Mouse (Mus musculus): ENCODE data around the gene Arid2. TPM values are rescaled to one million over a fixed set of nuclear protein-coding genes. Genes with fewer than 3 reads are reported as not detected.

Arid2 gene
- polyA plus RNA-seq, 1 experiment, result 5.9 TPM

GRCm38 (mm10) chr15:96270272-96270880 is 16.9 kb upstream of the Arid2 start:
- Histone ChIP-seq H3K9me3 (peaks cover 47% of the 10 kb centered on the region), H3K27me3 (replicated peaks) (no peaks in the 10 kb centered on the region), H3K36me3 (replicated peaks; ENCODE audit: low read length) (peaks cover 90% of the 10 kb centered on the region), H3K4me1 (peaks cover 59% of the 10 kb centered on the region), H3K4me3 (replicated peaks) (peak overlapping the region; percentile 65)
- TF ChIP-seq GATA1 (IDR thresholded peaks at IDR 0.05; ENCODE audit: borderline replicate concordance, low read length) (no peak), FLI1 (IDR thresholded peaks at IDR 0.05; ENCODE audit: low read length) (no peak)

GRCm38 (mm10) chr15:96272356-96272755 is 15.0 kb upstream of the Arid2 start:
- no peaks in the 10 kb centered on the region for H3K27me3 ChIP-seq (replicated peaks)
- TF ChIP-seq GATA1 (IDR thresholded peaks at IDR 0.05; ENCODE audit: borderline replicate concordance, low read length), result no peak
- TF ChIP-seq FLI1 (IDR thresholded peaks at IDR 0.05; ENCODE audit: low read length), result no peak
- H3K9me3 ChIP-seq, result peaks cover 28% of the 10 kb centered on the region
- peaks cover 79% of the 10 kb centered on the region for H3K36me3 ChIP-seq (replicated peaks; ENCODE audit: low read length)
- peaks cover 79% of the 10 kb centered on the region for H3K4me1 ChIP-seq
- H3K4me3 ChIP-seq (replicated peaks), result no peak overlapping the region

GRCm38 (mm10) chr15:96274341-96274740 is 13.0 kb upstream of the Arid2 start:
- Histone ChIP-seq H3K9me3 (peaks cover 9% of the 10 kb centered on the region), H3K27me3 (replicated peaks) (no peaks in the 10 kb centered on the region), H3K4me1 (peaks cover 90% of the 10 kb centered on the region), H3K36me3 (replicated peaks; ENCODE audit: low read length) (peaks cover 77% of the 10 kb centered on the region), H3K4me3 (replicated peaks) (peak overlapping the region; percentile 84)
- TF ChIP-seq GATA1 (IDR thresholded peaks at IDR 0.05; ENCODE audit: borderline replicate concordance, low read length) (no peak), FLI1 (IDR thresholded peaks at IDR 0.05; ENCODE audit: low read length) (no peak)

GRCm38 (mm10) chr15:96275198-96275597 is 12.1 kb upstream of the Arid2 start:
- no peaks in the 10 kb centered on the region for H3K27me3 ChIP-seq (replicated peaks)
- TF ChIP-seq FLI1 (IDR thresholded peaks at IDR 0.05; ENCODE audit: low read length) (no peak), GATA1 (IDR thresholded peaks at IDR 0.05; ENCODE audit: borderline replicate concordance, low read length) (no peak)

GRCm38 (mm10) chr15:96275810-96276493 is 11.4 kb upstream of the Arid2 start:
- peak overlapping the region; percentile 90 for H3K4me3 ChIP-seq (replicated peaks)

More at GRCm38 (mm10) chr15:96275198-96275597, 12.1 kb upstream of the Arid2 start:
- H3K4me1 ChIP-seq, result peaks cover 90% of the 10 kb centered on the region
- H3K4me3 ChIP-seq (replicated peaks), result peak overlapping the region; percentile 90
- H3K36me3 ChIP-seq (replicated peaks; ENCODE audit: low read length), result peaks cover 77% of the 10 kb centered on the region
- peaks cover 9% of the 10 kb centered on the region for H3K9me3 ChIP-seq

GRCm38 (mm10) chr15:96277061-96277460 is 10.3 kb upstream of the Arid2 start:
- peak overlapping the region; percentile 82 for H3K4me3 ChIP-seq (replicated peaks)
- no peaks in the 10 kb centered on the region for H3K27me3 ChIP-seq (replicated peaks)
- H3K9me3 ChIP-seq, result peaks cover 5% of the 10 kb centered on the region; the same call in 1 of the 2 replicates
- peaks cover 93% of the 10 kb centered on the region for H3K4me1 ChIP-seq
- H3K36me3 ChIP-seq (replicated peaks; ENCODE audit: low read length), result peaks cover 80% of the 10 kb centered on the region
- TF ChIP-seq GATA1 (IDR thresholded peaks at IDR 0.05; ENCODE audit: borderline replicate concordance, low read length) (no peak), FLI1 (IDR thresholded peaks at IDR 0.05; ENCODE audit: low read length) (no peak)

More at GRCm38 (mm10) chr15:96275810-96276493, 11.4 kb upstream of the Arid2 start:
- Histone ChIP-seq H3K36me3 (replicated peaks; ENCODE audit: low read length) (peaks cover 80% of the 10 kb centered on the region), H3K4me1 (peaks cover 92% of the 10 kb centered on the region), H3K9me3 (peaks cover 5% of the 10 kb centered on the region; the same call in 1 of the 2 replicates), H3K27me3 (replicated peaks) (no peaks in the 10 kb centered on the region)
- no peak for TF ChIP-seq FLI1 (IDR thresholded peaks at IDR 0.05; ENCODE audit: low read length)
- TF ChIP-seq GATA1 (IDR thresholded peaks at IDR 0.05; ENCODE audit: borderline replicate concordance, low read length), result peak; percentile 43; the same call in 1 of the 3 replicates

- no peaks in the 10 kb centered on the region for H3K27me3 ChIP-seq (replicated peaks)
- H3K9me3 ChIP-seq, result peaks cover 3% of the 10 kb centered on the region; the same call in 1 of the 2 replicates
- TF ChIP-seq FLI1 (IDR thresholded peaks at IDR 0.05; ENCODE audit: low read length), result no peak
- H3K4me3 ChIP-seq (replicated peaks), result peak overlapping the region; percentile 83
- peaks cover 76% of the 10 kb centered on the region for H3K4me1 ChIP-seq
- H3K36me3 ChIP-seq (replicated peaks; ENCODE audit: low read length), result peaks cover 66% of the 10 kb centered on the region
Measured at GRCm38 (mm10) chr15:96281236-96281635, 6.1 kb upstream of the Arid2 start.

- peak overlapping the region; percentile 93 for H3K4me3 ChIP-seq (replicated peaks)
- peaks cover 58% of the 10 kb centered on the region for H3K4me1 ChIP-seq
Measured at GRCm38 (mm10) chr15:96283141-96283540, 4.2 kb upstream of the Arid2 start.

GRCm38 (mm10) chr15:96283920-96284431 is 3.3 kb upstream of the Arid2 start:
- peaks cover 3% of the 10 kb centered on the region; the same call in 1 of the 2 replicates for H3K9me3 ChIP-seq
- no peaks in the 10 kb centered on the region for H3K27me3 ChIP-seq (replicated peaks)
- H3K36me3 ChIP-seq (replicated peaks; ENCODE audit: low read length), result peaks cover 43% of the 10 kb centered on the region
- peaks cover 50% of the 10 kb centered on the region for H3K4me1 ChIP-seq
- TF ChIP-seq GATA1 (IDR thresholded peaks at IDR 0.05; ENCODE audit: borderline replicate concordance, low read length) (no peak), FLI1 (IDR thresholded peaks at IDR 0.05; ENCODE audit: low read length) (no peak)
- peak overlapping the region; percentile 93 for H3K4me3 ChIP-seq (replicated peaks)

More at GRCm38 (mm10) chr15:96283141-96283540, 4.2 kb upstream of the Arid2 start:
- Histone ChIP-seq H3K36me3 (replicated peaks; ENCODE audit: low read length) (peaks cover 51% of the 10 kb centered on the region), H3K27me3 (replicated peaks) (no peaks in the 10 kb centered on the region), H3K9me3 (peaks cover 3% of the 10 kb centered on the region; the same call in 1 of the 2 replicates)
- TF ChIP-seq FLI1 (IDR thresholded peaks at IDR 0.05; ENCODE audit: low read length), result no peak
- TF ChIP-seq GATA1 (IDR thresholded peaks at IDR 0.05; ENCODE audit: borderline replicate concordance, low read length), result no peak
